Mouse (Mus musculus): ENCODE measurements at regions not wholly inside any gene's neighbourhood (a gene's known extent, or its start where the extent isn't known, plus 50 kb on each side); places are given as distances from the start of the nearest gene placed in this dataset.

GRCm38 (mm10) chr14:25161684-25162321 lies 297.2 kb upstream of the Zmiz1 start:
- Histone ChIP-seq H3K9me3 (no peaks in the 10 kb centered on the region), H3K4me3 (no peak overlapping the region), H3K27me3 (no peaks in the 10 kb centered on the region), H3K4me1 (replicated peaks) (no peaks in the 10 kb centered on the region; the same call in 1 of the 2 replicates), H3K4me2 (no peak overlapping the region), H3K36me3 (no peaks in the 10 kb centered on the region), H3K9ac (no peak overlapping the region), H3K27ac (replicated peaks) (no peak overlapping the region)
- no peak for ATAC-seq (ENCODE audit: low read depth)
- WGBS: 82% methylated on average over 8 of the region's 8 CpGs

DNA sequence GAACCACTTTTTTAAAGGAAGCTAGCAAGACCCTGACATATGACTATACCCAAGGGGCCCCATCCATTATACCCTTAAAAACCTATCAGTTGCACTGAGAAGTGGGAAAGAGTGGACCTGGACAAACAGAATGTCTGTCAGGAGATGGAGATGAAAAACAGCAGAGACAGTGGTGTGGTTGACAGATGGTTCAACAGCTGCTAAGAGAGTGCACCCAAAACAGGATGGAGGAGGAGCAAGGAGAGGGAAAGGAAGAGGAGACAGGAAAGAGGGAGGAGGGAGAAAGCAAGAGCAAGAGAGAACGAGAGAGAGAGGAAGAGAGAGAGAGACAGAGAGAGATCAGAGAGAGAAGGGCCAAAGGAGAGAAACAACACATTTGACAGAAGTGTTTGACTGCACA lies 292.8 kb upstream of the Zmiz1 start:
- no peaks in the 10 kb centered on the region for H3K9me3 ChIP-seq
- ATAC-seq (ENCODE audit: low read depth): no peak
- H3K4me3 ChIP-seq: no peak overlapping the region
- H3K4me1 ChIP-seq (replicated peaks): no peaks in the 10 kb centered on the region; the same call in 1 of the 2 replicates
- no peaks in the 10 kb centered on the region for H3K27me3 ChIP-seq
- WGBS: 61% methylated on average over 1 of the region's 1 CpGs
- H3K27ac ChIP-seq (replicated peaks): no peak overlapping the region
- H3K4me2 ChIP-seq: no peak overlapping the region
- H3K36me3 ChIP-seq: no peaks in the 10 kb centered on the region
- H3K9ac ChIP-seq: no peak overlapping the region

DNA sequence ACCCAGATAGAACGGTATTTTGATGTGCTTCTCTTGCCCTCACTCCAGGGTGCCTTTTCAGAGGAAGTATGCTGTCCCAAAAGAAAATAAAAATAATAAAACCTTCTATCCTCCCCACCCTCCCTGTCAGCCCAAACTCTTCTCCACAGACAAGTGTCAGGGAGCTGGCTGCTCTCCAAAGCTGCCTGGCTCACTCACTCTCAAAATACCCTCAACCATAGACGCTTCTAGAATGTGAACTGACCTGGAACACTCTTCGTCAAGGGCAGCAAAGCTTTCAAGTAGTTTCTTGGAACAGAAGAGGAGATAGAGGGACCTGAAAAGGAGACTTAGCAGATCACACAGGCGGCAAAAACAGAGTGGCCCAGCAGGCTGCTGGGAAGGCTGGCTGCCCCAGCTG lies 291.4 kb upstream of the Zmiz1 start:
- Histone ChIP-seq H3K9me3 (no peaks in the 10 kb centered on the region), H3K4me2 (no peak overlapping the region), H3K27ac (replicated peaks) (no peak overlapping the region), H3K4me3 (no peak overlapping the region), H3K27me3 (no peaks in the 10 kb centered on the region), H3K4me1 (replicated peaks) (no peaks in the 10 kb centered on the region; the same call in 1 of the 2 replicates), H3K9ac (no peak overlapping the region), H3K36me3 (no peaks in the 10 kb centered on the region)
- WGBS: 70% methylated on average over 4 of the region's 4 CpGs
- no peak for ATAC-seq (ENCODE audit: low read depth)

DNA sequence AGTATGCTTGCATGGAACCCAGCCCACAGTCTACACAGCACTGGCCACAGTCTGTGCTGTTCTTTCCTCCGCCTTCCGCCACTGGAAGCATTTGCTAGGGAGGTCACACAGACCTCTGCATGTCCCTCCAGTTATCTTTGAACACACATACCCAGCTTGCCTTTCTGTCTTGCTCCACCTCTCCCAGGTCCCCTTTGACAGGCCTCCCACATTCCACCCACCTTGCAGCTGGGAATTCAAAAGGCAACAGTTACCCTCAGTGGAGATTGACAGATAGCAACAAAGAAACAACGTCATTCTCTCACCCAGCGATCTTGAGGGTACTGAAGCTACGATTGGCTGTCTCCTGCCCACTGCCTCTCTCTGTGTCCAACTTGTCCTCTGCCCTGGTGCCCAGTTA lies 290.7 kb upstream of the Zmiz1 start:
- no peak for ATAC-seq (ENCODE audit: low read depth)
- no peak overlapping the region for H3K27ac ChIP-seq (replicated peaks)
- H3K9me3 ChIP-seq: no peaks in the 10 kb centered on the region
- no peak overlapping the region for H3K4me3 ChIP-seq
- no peak overlapping the region for H3K4me2 ChIP-seq
- no peaks in the 10 kb centered on the region; the same call in 1 of the 2 replicates for H3K4me1 ChIP-seq (replicated peaks)
- no peaks in the 10 kb centered on the region for H3K36me3 ChIP-seq
- H3K9ac ChIP-seq: no peak overlapping the region
- no peaks in the 10 kb centered on the region for H3K27me3 ChIP-seq
- 69% methylated on average over 5 of the region's 5 CpGs for WGBS

DNA sequence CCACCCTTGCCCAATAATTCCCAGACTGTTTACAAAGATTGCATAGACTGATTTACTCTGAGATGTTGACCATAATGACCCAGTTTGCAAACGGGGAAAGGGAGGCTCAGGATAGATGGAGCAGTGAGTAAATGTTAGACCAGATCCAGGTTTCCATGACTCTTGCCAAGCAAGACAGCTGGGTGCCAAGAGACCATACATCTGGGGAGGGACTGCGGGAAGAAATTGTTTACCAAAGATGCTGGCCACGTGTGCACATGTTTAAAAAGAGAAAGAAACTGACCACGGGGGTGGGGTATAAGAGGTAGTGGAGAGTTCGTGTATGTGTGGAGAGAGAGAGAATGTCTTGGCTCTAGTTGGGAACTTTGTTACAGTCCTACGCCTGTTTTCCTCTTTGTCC lies 285.7 kb upstream of the Zmiz1 start:
- no peak overlapping the region for H3K4me3 ChIP-seq
- no peak overlapping the region for H3K4me2 ChIP-seq
- H3K36me3 ChIP-seq: no peaks in the 10 kb centered on the region
- H3K27me3 ChIP-seq: no peaks in the 10 kb centered on the region
- ATAC-seq (ENCODE audit: low read depth): no peak
- no peak overlapping the region for H3K9ac ChIP-seq
- 0 out of 2 replicates have a peak, but pooled peaks cover 4% of the 10 kb centered on the region for H3K4me1 ChIP-seq (replicated peaks)
- H3K9me3 ChIP-seq: no peaks in the 10 kb centered on the region
- H3K27ac ChIP-seq (replicated peaks): no peak overlapping the region
- 76% methylated on average over 6 of the region's 6 CpGs for WGBS

GRCm38 (mm10) chr14:25173873-25174272 lies 285.1 kb upstream of the Zmiz1 start:
- Histone ChIP-seq H3K4me1 (replicated peaks) (0 out of 2 replicates have a peak, but pooled peaks cover 4% of the 10 kb centered on the region), H3K36me3 (no peaks in the 10 kb centered on the region), H3K9me3 (no peaks in the 10 kb centered on the region), H3K4me2 (no peak overlapping the region), H3K9ac (no peak overlapping the region), H3K27ac (replicated peaks) (0 out of 2 replicates have a peak overlapping the region, but pooled peaks have one; percentile 13), H3K4me3 (no peak overlapping the region), H3K27me3 (no peaks in the 10 kb centered on the region)
- ATAC-seq (ENCODE audit: low read depth): no peak
- 76% methylated on average over 6 of the region's 6 CpGs for WGBS

DNA sequence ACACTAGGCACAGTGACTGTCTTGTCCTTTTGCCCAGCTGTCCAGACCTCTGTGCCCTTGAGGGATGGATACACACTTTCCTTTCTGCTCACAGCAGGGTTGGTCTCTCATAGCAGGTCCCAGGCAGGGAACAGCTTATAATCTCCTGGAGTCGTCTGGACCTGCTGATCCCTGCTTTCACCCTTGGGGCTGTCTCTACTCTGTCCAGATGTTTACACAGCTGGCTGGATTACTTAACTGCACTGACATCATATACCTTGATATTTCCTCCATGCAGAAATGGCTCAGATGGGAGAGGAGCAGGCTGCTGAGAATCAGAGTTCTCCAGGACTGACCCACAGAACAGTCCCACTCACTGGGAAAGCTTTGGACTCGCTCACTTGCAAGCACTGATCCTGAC lies 284.6 kb upstream of the Zmiz1 start:
- Histone ChIP-seq H3K27me3 (no peaks in the 10 kb centered on the region), H3K27ac (replicated peaks) (0 out of 2 replicates have a peak overlapping the region, but pooled peaks have one; percentile 13), H3K4me2 (no peak overlapping the region), H3K9ac (no peak overlapping the region), H3K4me1 (replicated peaks) (peaks cover 4% of the 10 kb centered on the region; the same call in 1 of the 2 replicates), H3K9me3 (no peaks in the 10 kb centered on the region), H3K4me3 (no peak overlapping the region), H3K36me3 (no peaks in the 10 kb centered on the region)
- ATAC-seq (ENCODE audit: low read depth): no peak
- 42% methylated on average over 2 of the region's 2 CpGs for WGBS

- Histone ChIP-seq H3K4me3 (no peak overlapping the region), H3K27ac (replicated peaks) (no peak overlapping the region), H3K36me3 (no peaks in the 10 kb centered on the region), H3K4me2 (no peak overlapping the region), H3K27me3 (no peaks in the 10 kb centered on the region), H3K4me1 (replicated peaks) (peaks cover 10% of the 10 kb centered on the region), H3K9ac (no peak overlapping the region), H3K9me3 (no peaks in the 10 kb centered on the region)
- 75% methylated on average over 6 of the region's 6 CpGs for WGBS
- no peak for ATAC-seq (ENCODE audit: low read depth)
Measured at GRCm38 (mm10) chr14:25176206-25176605, 282.8 kb upstream of the Zmiz1 start.

- no peak overlapping the region for H3K27ac ChIP-seq (replicated peaks)
- no peaks in the 10 kb centered on the region for H3K9me3 ChIP-seq
- no peak for ATAC-seq (ENCODE audit: low read depth)
- no peaks in the 10 kb centered on the region for H3K36me3 ChIP-seq
- no peak overlapping the region for H3K4me2 ChIP-seq
- H3K27me3 ChIP-seq: no peaks in the 10 kb centered on the region
- 55% methylated on average over 9 of the region's 9 CpGs for WGBS
- H3K4me3 ChIP-seq: no peak overlapping the region
- no peak overlapping the region for H3K9ac ChIP-seq
- H3K4me1 ChIP-seq (replicated peaks): peaks cover 10% of the 10 kb centered on the region
Measured at GRCm38 (mm10) chr14:25180126-25180525, 278.9 kb upstream of the Zmiz1 start.

GRCm38 (mm10) chr14:25181406-25181805 lies 277.6 kb upstream of the Zmiz1 start:
- Histone ChIP-seq H3K4me1 (replicated peaks) (peaks cover 23% of the 10 kb centered on the region), H3K4me2 (no peak overlapping the region), H3K9me3 (no peaks in the 10 kb centered on the region), H3K4me3 (no peak overlapping the region), H3K27ac (replicated peaks) (no peak overlapping the region), H3K9ac (no peak overlapping the region), H3K27me3 (no peaks in the 10 kb centered on the region), H3K36me3 (no peaks in the 10 kb centered on the region)
- 45% methylated on average over 2 of the region's 2 CpGs for WGBS
- ATAC-seq (ENCODE audit: low read depth): no peak

DNA sequence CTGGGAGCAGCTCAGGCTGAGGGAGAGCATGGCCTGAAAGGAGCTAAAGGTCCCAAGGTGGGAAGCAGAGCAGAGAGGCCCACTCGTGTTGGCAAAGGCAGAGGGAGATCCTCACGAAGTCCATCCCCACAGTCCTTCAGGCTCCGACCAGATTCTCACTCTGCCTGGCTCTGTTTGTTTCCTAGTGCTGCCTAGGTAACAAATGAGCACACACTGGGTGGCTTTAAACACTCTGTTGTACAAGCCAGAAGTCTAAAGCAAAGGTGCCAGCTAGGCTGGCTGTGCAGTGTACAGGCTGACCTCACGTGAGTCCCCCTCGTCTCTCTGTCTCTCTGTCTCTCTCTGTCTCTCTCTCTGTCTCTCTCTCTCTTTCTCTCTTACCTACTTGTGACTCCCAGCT lies 274.9 kb upstream of the Zmiz1 start:
- no peaks in the 10 kb centered on the region for H3K36me3 ChIP-seq
- no peak overlapping the region for H3K9ac ChIP-seq
- H3K4me1 ChIP-seq (replicated peaks): peaks cover 26% of the 10 kb centered on the region
- no peaks in the 10 kb centered on the region for H3K9me3 ChIP-seq
- WGBS: 48% methylated on average over 5 of the region's 5 CpGs
- no peak overlapping the region for H3K4me3 ChIP-seq
- peaks cover 3% of the 10 kb centered on the region; the same call in 1 of the 2 replicates for H3K27me3 ChIP-seq
- no peak for ATAC-seq (ENCODE audit: low read depth)
- no peak overlapping the region for H3K4me2 ChIP-seq
- H3K27ac ChIP-seq (replicated peaks): no peak overlapping the region

DNA sequence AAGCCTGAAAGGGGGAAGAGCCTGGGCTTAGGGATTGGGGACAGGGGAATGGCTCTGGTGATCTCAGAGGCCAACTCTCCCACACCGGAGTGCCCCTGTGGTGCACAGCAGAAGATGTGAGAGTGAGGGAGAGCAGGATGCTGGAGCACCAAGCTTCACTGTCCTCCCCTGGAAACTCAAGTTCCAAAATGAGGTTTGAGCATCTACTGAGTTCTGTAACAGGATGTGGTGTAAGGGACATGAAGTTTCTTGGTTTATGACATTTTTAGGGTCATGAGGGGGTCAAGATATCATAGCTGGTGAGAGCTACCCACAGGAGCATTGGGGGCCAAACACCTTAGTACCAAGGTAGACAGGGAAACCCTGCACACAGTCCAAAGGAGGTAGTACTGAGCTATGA lies 274.1 kb upstream of the Zmiz1 start:
- peaks cover 21% of the 10 kb centered on the region for H3K4me1 ChIP-seq (replicated peaks)
- no peaks in the 10 kb centered on the region for H3K9me3 ChIP-seq
- H3K4me3 ChIP-seq: no peak overlapping the region
- WGBS: 79% methylated on average over 1 of the region's 1 CpGs
- H3K36me3 ChIP-seq: no peaks in the 10 kb centered on the region
- H3K9ac ChIP-seq: no peak overlapping the region
- H3K4me2 ChIP-seq: no peak overlapping the region
- no peak for ATAC-seq (ENCODE audit: low read depth)
- no peak overlapping the region for H3K27ac ChIP-seq (replicated peaks)
- H3K27me3 ChIP-seq: peaks cover 3% of the 10 kb centered on the region; the same call in 1 of the 2 replicates

DNA sequence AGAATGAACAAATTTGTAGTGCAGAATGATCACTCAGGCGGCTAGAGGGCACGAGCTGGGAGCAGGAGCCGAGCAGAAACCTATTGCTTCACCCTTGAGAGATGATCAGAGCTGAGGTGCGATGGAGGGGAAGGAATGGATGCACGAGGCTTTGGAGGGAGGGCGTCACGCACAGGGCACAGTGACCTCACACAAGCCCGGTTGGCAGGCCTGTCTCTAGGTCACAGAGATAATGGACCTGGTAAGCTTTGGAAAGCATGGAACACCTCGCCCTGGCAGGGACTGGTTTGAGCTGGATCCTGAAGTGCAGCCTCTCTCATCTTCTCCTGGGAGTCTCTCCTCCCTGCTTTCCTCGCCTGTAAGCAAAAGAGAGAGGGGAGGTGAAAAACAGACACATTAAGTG lies 273.4 kb upstream of the Zmiz1 start:
- Histone ChIP-seq H3K9ac (peak overlapping the region; percentile 41; the same call in 1 of the 2 replicates), H3K27me3 (peaks cover 7% of the 10 kb centered on the region; the same call in 1 of the 2 replicates), H3K4me2 (no peak overlapping the region), H3K9me3 (no peaks in the 10 kb centered on the region), H3K4me1 (replicated peaks) (peaks cover 21% of the 10 kb centered on the region), H3K4me3 (no peak overlapping the region), H3K27ac (replicated peaks) (peak overlapping the region; percentile 79), H3K36me3 (no peaks in the 10 kb centered on the region)
- ATAC-seq (ENCODE audit: low read depth): peak; percentile 30
- 39% methylated on average over 10 of the region's 10 CpGs for WGBS

Data from neural tube, embryonic 13.5 days (tissue).